Mouse (Mus musculus): ENCODE measurements at regions not wholly inside any gene's neighbourhood (a gene's known extent, or its start where the extent isn't known, plus 50 kb on each side); places are given as distances from the start of the nearest gene placed in this dataset.

- DNase-seq: no peak
- intact Hi-C loops (cut with DNase I): no loop called here
These were observed 734.5 kb upstream of the Lrrc6 start for GRCm38 (mm10) chr15:67235107-67235785.

- no peak for DNase-seq
- intact Hi-C loops (cut with DNase I): no loop called here
These were observed 728.6 kb upstream of the Lrrc6 start for GRCm38 (mm10) chr15:67229359-67229758.

GRCm38 (mm10) chr15:67228633-67229032, 727.9 kb upstream of the Lrrc6 start:
- intact Hi-C loops (cut with DNase I): no loop called here
- DNase-seq: no peak

- DNase-seq: no peak
- intact Hi-C loops (cut with DNase I): no loop called here
These were observed 726.9 kb upstream of the Lrrc6 start for GRCm38 (mm10) chr15:67227456-67228164.

GRCm38 (mm10) chr15:67226900-67227299, 726.2 kb upstream of the Lrrc6 start:
- peak; percentile 35 for DNase-seq
- intact Hi-C loops (cut with DNase I): no loop called here
